Mouse (Mus musculus): ENCODE results near the gene Olfr1420. TPM values are rescaled to one million over a fixed set of nuclear protein-coding genes. Genes with fewer than 3 reads are reported as not detected.

Gene Olfr1420
- polyA plus RNA-seq (2015; fragmentation: Illumina TruSeq; extraction: RNeasy Lipid Tissue Mini Kit (QIAGEN cat#74804); ENCODE audit: insufficient read depth, low replicate concordance) = not detected

DNA sequence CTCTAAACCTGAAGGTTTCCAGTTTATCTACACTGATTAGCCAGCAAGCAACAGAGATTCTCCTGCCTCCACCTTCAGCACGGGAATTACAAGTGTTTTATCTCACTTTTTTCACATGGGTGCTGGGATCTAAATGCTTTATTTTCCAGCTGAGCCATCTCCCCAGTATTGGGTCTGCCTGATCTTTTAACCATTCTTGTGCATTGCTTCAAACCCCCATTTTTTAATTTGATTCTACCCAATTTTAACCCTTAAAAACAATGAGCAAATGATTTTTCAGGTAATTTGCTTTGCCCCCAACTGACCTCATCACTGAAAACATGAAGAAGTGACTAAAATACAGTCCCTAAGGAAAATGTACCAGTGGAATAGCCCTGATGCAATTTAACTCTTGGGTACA lies at the start of gene Olfr1420:
TSS of gene Olfr1420 (plus strand) at position 301 of the 400 bp plus-strand sequence.

GRCm38 (mm10) chr19:11839119-11839518 lies 47.2 kb upstream of the Olfr1420 start, which contains the start of gene Olfr1417:
Gene Olfr1417, minus strand, starts transcription at chr19:11839219.

DNA sequence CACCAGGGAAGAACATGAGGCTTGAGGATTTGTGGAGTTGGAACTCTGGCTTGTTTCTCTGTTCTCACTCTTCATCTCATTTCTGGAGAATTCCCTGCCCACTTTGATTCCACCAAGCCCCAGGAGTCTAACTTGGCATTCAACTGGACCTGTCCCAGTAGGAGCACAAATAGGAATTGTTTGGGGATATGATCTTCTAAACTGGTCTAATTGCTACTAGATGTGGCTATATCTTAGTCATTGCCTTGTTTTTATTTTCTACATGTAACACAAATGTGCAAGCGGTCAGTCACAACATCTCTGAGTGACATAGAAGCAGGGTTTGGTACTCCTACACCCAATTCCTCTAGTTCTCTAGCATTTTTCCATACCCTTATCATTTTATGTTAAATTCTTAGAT lies 25.4 kb upstream of the Olfr1420 start, which contains the start of gene Olfr1418:
TSS of gene Olfr1418 (minus strand) at position 101 of the 400 bp plus-strand sequence.

GRCm38 (mm10) chr19:11875006-11875405 lies 11.4 kb upstream of the Olfr1420 start, which contains the start of gene Olfr1419:
Gene Olfr1419, minus strand, starts transcription at chr19:11875106.

GRCm38 (mm10) chr19:11912037-11912532 lies 25.7 kb downstream of the Olfr1420 start, which contains the start of gene Patl1:
Gene Patl1, plus strand, starts transcription at chr19:11912399.

Other genes starting within 250 kb of the Olfr1420 start
- gene Ms4a3, start 245.7 kb upstream of the Olfr1420 start, polyA plus RNA-seq (2015; fragmentation: Illumina TruSeq; extraction: RNeasy Lipid Tissue Mini Kit (QIAGEN cat#74804); ENCODE audit: insufficient read depth, low replicate concordance) = 0.83 TPM
- 1.3 TPM for gene Oosp2, start 226.0 kb upstream of the Olfr1420 start, polyA plus RNA-seq (2015; fragmentation: Illumina TruSeq; extraction: RNeasy Lipid Tissue Mini Kit (QIAGEN cat#74804); ENCODE audit: insufficient read depth, low replicate concordance)
- 8.4 TPM for gene Oosp1, start 195.4 kb upstream of the Olfr1420 start, polyA plus RNA-seq (2015; fragmentation: Illumina TruSeq; extraction: RNeasy Lipid Tissue Mini Kit (QIAGEN cat#74804); ENCODE audit: insufficient read depth, low replicate concordance)
- gene Oosp3, start 189.5 kb upstream of the Olfr1420 start, polyA plus RNA-seq (2015; fragmentation: Illumina TruSeq; extraction: RNeasy Lipid Tissue Mini Kit (QIAGEN cat#74804); ENCODE audit: insufficient read depth, low replicate concordance) = not detected
- gene Gif, start 139.0 kb upstream of the Olfr1420 start, polyA plus RNA-seq (2015; fragmentation: Illumina TruSeq; extraction: RNeasy Lipid Tissue Mini Kit (QIAGEN cat#74804); ENCODE audit: insufficient read depth, low replicate concordance) = not detected
- gene Mrpl16, start 116.2 kb upstream of the Olfr1420 start, polyA plus RNA-seq (2015; fragmentation: Illumina TruSeq; extraction: RNeasy Lipid Tissue Mini Kit (QIAGEN cat#74804); ENCODE audit: insufficient read depth, low replicate concordance) = 31.9 TPM
- 7.6 TPM for gene Stx3, start 67.2 kb upstream of the Olfr1420 start, polyA plus RNA-seq (2015; fragmentation: Illumina TruSeq; extraction: RNeasy Lipid Tissue Mini Kit (QIAGEN cat#74804); ENCODE audit: insufficient read depth, low replicate concordance)
- not detected for gene Olfr1417, start 47.3 kb upstream of the Olfr1420 start, polyA plus RNA-seq (2015; fragmentation: Illumina TruSeq; extraction: RNeasy Lipid Tissue Mini Kit (QIAGEN cat#74804); ENCODE audit: insufficient read depth, low replicate concordance)
- not detected for gene Olfr1418, start 25.5 kb upstream of the Olfr1420 start, polyA plus RNA-seq (2015; fragmentation: Illumina TruSeq; extraction: RNeasy Lipid Tissue Mini Kit (QIAGEN cat#74804); ENCODE audit: insufficient read depth, low replicate concordance)
- gene Olfr1419, start 11.5 kb upstream of the Olfr1420 start, polyA plus RNA-seq (2015; fragmentation: Illumina TruSeq; extraction: RNeasy Lipid Tissue Mini Kit (QIAGEN cat#74804); ENCODE audit: insufficient read depth, low replicate concordance) = not detected
- 38.9 TPM for gene Patl1, start 25.8 kb downstream of the Olfr1420 start, polyA plus RNA-seq (2015; fragmentation: Illumina TruSeq; extraction: RNeasy Lipid Tissue Mini Kit (QIAGEN cat#74804); ENCODE audit: insufficient read depth, low replicate concordance)
- gene Osbp, start 79.4 kb downstream of the Olfr1420 start, polyA plus RNA-seq (2015; fragmentation: Illumina TruSeq; extraction: RNeasy Lipid Tissue Mini Kit (QIAGEN cat#74804); ENCODE audit: insufficient read depth, low replicate concordance) = 48.5 TPM
- gene Olfr1423, start 154.8 kb downstream of the Olfr1420 start, polyA plus RNA-seq (2015; fragmentation: Illumina TruSeq; extraction: RNeasy Lipid Tissue Mini Kit (QIAGEN cat#74804); ENCODE audit: insufficient read depth, low replicate concordance) = not detected
- gene Olfr1424, start 176.1 kb downstream of the Olfr1420 start, polyA plus RNA-seq (2015; fragmentation: Illumina TruSeq; extraction: RNeasy Lipid Tissue Mini Kit (QIAGEN cat#74804); ENCODE audit: insufficient read depth, low replicate concordance) = not detected
- not detected for gene Olfr1425, start 191.2 kb downstream of the Olfr1420 start, polyA plus RNA-seq (2015; fragmentation: Illumina TruSeq; extraction: RNeasy Lipid Tissue Mini Kit (QIAGEN cat#74804); ENCODE audit: insufficient read depth, low replicate concordance)
- not detected for gene Olfr1426, start 205.4 kb downstream of the Olfr1420 start, polyA plus RNA-seq (2015; fragmentation: Illumina TruSeq; extraction: RNeasy Lipid Tissue Mini Kit (QIAGEN cat#74804); ENCODE audit: insufficient read depth, low replicate concordance)
- gene Olfr1427, start 216.8 kb downstream of the Olfr1420 start, polyA plus RNA-seq (2015; fragmentation: Illumina TruSeq; extraction: RNeasy Lipid Tissue Mini Kit (QIAGEN cat#74804); ENCODE audit: insufficient read depth, low replicate concordance) = not detected
- not detected for gene Olfr1428, start 229.3 kb downstream of the Olfr1420 start, polyA plus RNA-seq (2015; fragmentation: Illumina TruSeq; extraction: RNeasy Lipid Tissue Mini Kit (QIAGEN cat#74804); ENCODE audit: insufficient read depth, low replicate concordance)
- gene Olfr76, start 236.6 kb downstream of the Olfr1420 start, polyA plus RNA-seq (2015; fragmentation: Illumina TruSeq; extraction: RNeasy Lipid Tissue Mini Kit (QIAGEN cat#74804); ENCODE audit: insufficient read depth, low replicate concordance) = not detected

Measured in spleen, adult 10 weeks (tissue).